Mouse (Mus musculus): Measurements from ENCODE around the gene Tm6sf1. TPM values are rescaled to one million over a fixed set of nuclear protein-coding genes. Genes with fewer than 3 reads are reported as not detected.

Tm6sf1 gene
- total RNA-seq, 1 experiment, result 2.2 TPM

GRCm38 (mm10) chr7:81843903-81844302 lies 14.9 kb upstream of the Tm6sf1 start:
- no peak overlapping the region for H3K9ac ChIP-seq (ENCODE audit: insufficient read depth, low read depth, low read length, poor library complexity, severe bottlenecking)
- no peak for TF ChIP-seq CHD2 (IDR thresholded peaks at IDR 0.05; ENCODE audit: low read depth, low read length)
- TF ChIP-seq HCFC1 (IDR thresholded peaks at IDR 0.05; ENCODE audit: borderline replicate concordance, insufficient read depth, low read length), result no peak
- no peak for TF ChIP-seq ZNF384 (IDR thresholded peaks at IDR 0.05; ENCODE audit: low read depth, low read length)
- no peak for TF ChIP-seq ZC3H11A (IDR thresholded peaks at IDR 0.05; ENCODE audit: borderline replicate concordance, low read depth, low read length)
- no peak for TF ChIP-seq MAFK (IDR thresholded peaks at IDR 0.05; ENCODE audit: insufficient read depth, low read depth, low read length)
- DNase-seq (ENCODE audit: low read depth, low spot score), result no peak
- H3K4me1 ChIP-seq (ENCODE audit: control insufficient read depth in 2 of 2, insufficient read depth in 2 of 2, low read length in 2 of 2, poor library complexity in 1 of 2), result no peaks in the 10 kb centered on the region
- no peaks in the 10 kb centered on the region for H3K36me3 ChIP-seq (ENCODE audit: control insufficient read depth, insufficient read depth, low read length, poor library complexity, severe bottlenecking)
- no peaks in the 10 kb centered on the region for H3K9me3 ChIP-seq (ENCODE audit: control insufficient read depth, insufficient read depth, low read depth, low read length)
- H3K4me3 ChIP-seq (ENCODE audit: insufficient read depth in 1 of 2, low read depth in 1 of 2, low read length in 2 of 2, poor library complexity in 1 of 2, severe bottlenecking in 1 of 2), result no peak overlapping the region
- in situ Hi-C loops (cut with MboI; ENCODE audit: low sequenced_read_pairs in 2 of 2, unreplicated experiment in 2 of 2), result no loop called here
- H3K27ac ChIP-seq (ENCODE audit: insufficient read depth, low read depth, low read length, poor library complexity, severe bottlenecking), result no peak overlapping the region

GRCm38 (mm10) chr7:81844801-81845200 lies 14.0 kb upstream of the Tm6sf1 start:
- no peak for DNase-seq (ENCODE audit: low read depth, low spot score)
- Histone ChIP-seq H3K9me3 (ENCODE audit: control insufficient read depth, insufficient read depth, low read depth, low read length) (no peaks in the 10 kb centered on the region), H3K27ac (ENCODE audit: insufficient read depth, low read depth, low read length, poor library complexity, severe bottlenecking) (no peak overlapping the region), H3K4me3 (ENCODE audit: insufficient read depth in 1 of 2, low read depth in 1 of 2, low read length in 2 of 2, poor library complexity in 1 of 2, severe bottlenecking in 1 of 2) (no peak overlapping the region), H3K36me3 (ENCODE audit: control insufficient read depth, insufficient read depth, low read length, poor library complexity, severe bottlenecking) (no peaks in the 10 kb centered on the region), H3K9ac (ENCODE audit: insufficient read depth, low read depth, low read length, poor library complexity, severe bottlenecking) (no peak overlapping the region), H3K4me1 (ENCODE audit: control insufficient read depth in 2 of 2, insufficient read depth in 2 of 2, low read length in 2 of 2, poor library complexity in 1 of 2) (no peaks in the 10 kb centered on the region)
- TF ChIP-seq ZC3H11A (IDR thresholded peaks at IDR 0.05; ENCODE audit: borderline replicate concordance, low read depth, low read length), result no peak
- TF ChIP-seq ZNF384 (IDR thresholded peaks at IDR 0.05; ENCODE audit: low read depth, low read length), result no peak
- TF ChIP-seq HCFC1 (IDR thresholded peaks at IDR 0.05; ENCODE audit: borderline replicate concordance, insufficient read depth, low read length), result no peak
- TF ChIP-seq MAFK (IDR thresholded peaks at IDR 0.05; ENCODE audit: insufficient read depth, low read depth, low read length), result no peak
- TF ChIP-seq CHD2 (IDR thresholded peaks at IDR 0.05; ENCODE audit: low read depth, low read length), result no peak
- in situ Hi-C loops (cut with MboI; ENCODE audit: low sequenced_read_pairs in 2 of 2, unreplicated experiment in 2 of 2), result no loop called here

GRCm38 (mm10) chr7:81845313-81845712 lies 13.5 kb upstream of the Tm6sf1 start:
- Histone ChIP-seq H3K4me1 (ENCODE audit: control insufficient read depth in 2 of 2, insufficient read depth in 2 of 2, low read length in 2 of 2, poor library complexity in 1 of 2) (no peaks in the 10 kb centered on the region), H3K9me3 (ENCODE audit: control insufficient read depth, insufficient read depth, low read depth, low read length) (no peaks in the 10 kb centered on the region), H3K4me3 (ENCODE audit: insufficient read depth in 1 of 2, low read depth in 1 of 2, low read length in 2 of 2, poor library complexity in 1 of 2, severe bottlenecking in 1 of 2) (no peak overlapping the region), H3K9ac (ENCODE audit: insufficient read depth, low read depth, low read length, poor library complexity, severe bottlenecking) (no peak overlapping the region), H3K27ac (ENCODE audit: insufficient read depth, low read depth, low read length, poor library complexity, severe bottlenecking) (no peak overlapping the region), H3K36me3 (ENCODE audit: control insufficient read depth, insufficient read depth, low read length, poor library complexity, severe bottlenecking) (no peaks in the 10 kb centered on the region)
- TF ChIP-seq ZNF384 (IDR thresholded peaks at IDR 0.05; ENCODE audit: low read depth, low read length), result no peak
- no peak for TF ChIP-seq MAFK (IDR thresholded peaks at IDR 0.05; ENCODE audit: insufficient read depth, low read depth, low read length)
- TF ChIP-seq ZC3H11A (IDR thresholded peaks at IDR 0.05; ENCODE audit: borderline replicate concordance, low read depth, low read length), result no peak
- TF ChIP-seq CHD2 (IDR thresholded peaks at IDR 0.05; ENCODE audit: low read depth, low read length), result no peak
- no peak for TF ChIP-seq HCFC1 (IDR thresholded peaks at IDR 0.05; ENCODE audit: borderline replicate concordance, insufficient read depth, low read length)
- DNase-seq (ENCODE audit: low read depth, low spot score), result no peak
- in situ Hi-C loops (cut with MboI; ENCODE audit: low sequenced_read_pairs in 2 of 2, unreplicated experiment in 2 of 2), result no loop called here

GRCm38 (mm10) chr7:81846008-81846407 lies 12.8 kb upstream of the Tm6sf1 start:
- no peak for DNase-seq (ENCODE audit: low read depth, low spot score)
- no peaks in the 10 kb centered on the region for H3K36me3 ChIP-seq (ENCODE audit: control insufficient read depth, insufficient read depth, low read length, poor library complexity, severe bottlenecking)
- no peak overlapping the region for H3K27ac ChIP-seq (ENCODE audit: insufficient read depth, low read depth, low read length, poor library complexity, severe bottlenecking)
- no peak overlapping the region for H3K4me3 ChIP-seq (ENCODE audit: insufficient read depth in 1 of 2, low read depth in 1 of 2, low read length in 2 of 2, poor library complexity in 1 of 2, severe bottlenecking in 1 of 2)
- TF ChIP-seq CHD2 (IDR thresholded peaks at IDR 0.05; ENCODE audit: low read depth, low read length), result no peak
- TF ChIP-seq ZC3H11A (IDR thresholded peaks at IDR 0.05; ENCODE audit: borderline replicate concordance, low read depth, low read length), result no peak
- TF ChIP-seq HCFC1 (IDR thresholded peaks at IDR 0.05; ENCODE audit: borderline replicate concordance, insufficient read depth, low read length), result no peak
- no peak for TF ChIP-seq MAFK (IDR thresholded peaks at IDR 0.05; ENCODE audit: insufficient read depth, low read depth, low read length)
- TF ChIP-seq ZNF384 (IDR thresholded peaks at IDR 0.05; ENCODE audit: low read depth, low read length), result no peak
- no peak overlapping the region for H3K9ac ChIP-seq (ENCODE audit: insufficient read depth, low read depth, low read length, poor library complexity, severe bottlenecking)
- no peaks in the 10 kb centered on the region for H3K9me3 ChIP-seq (ENCODE audit: control insufficient read depth, insufficient read depth, low read depth, low read length)
- in situ Hi-C loops (cut with MboI; ENCODE audit: low sequenced_read_pairs in 2 of 2, unreplicated experiment in 2 of 2), result no loop called here
- H3K4me1 ChIP-seq (ENCODE audit: control insufficient read depth in 2 of 2, insufficient read depth in 2 of 2, low read length in 2 of 2, poor library complexity in 1 of 2), result no peaks in the 10 kb centered on the region

GRCm38 (mm10) chr7:81847010-81847409 lies 11.8 kb upstream of the Tm6sf1 start:
- Histone ChIP-seq H3K9ac (ENCODE audit: insufficient read depth, low read depth, low read length, poor library complexity, severe bottlenecking) (no peak overlapping the region), H3K36me3 (ENCODE audit: control insufficient read depth, insufficient read depth, low read length, poor library complexity, severe bottlenecking) (no peaks in the 10 kb centered on the region), H3K4me1 (ENCODE audit: control insufficient read depth in 2 of 2, insufficient read depth in 2 of 2, low read length in 2 of 2, poor library complexity in 1 of 2) (no peaks in the 10 kb centered on the region), H3K9me3 (ENCODE audit: control insufficient read depth, insufficient read depth, low read depth, low read length) (no peaks in the 10 kb centered on the region), H3K27ac (ENCODE audit: insufficient read depth, low read depth, low read length, poor library complexity, severe bottlenecking) (no peak overlapping the region), H3K4me3 (ENCODE audit: insufficient read depth in 1 of 2, low read depth in 1 of 2, low read length in 2 of 2, poor library complexity in 1 of 2, severe bottlenecking in 1 of 2) (no peak overlapping the region)
- DNase-seq (ENCODE audit: low read depth, low spot score), result no peak
- in situ Hi-C loops (cut with MboI; ENCODE audit: low sequenced_read_pairs in 2 of 2, unreplicated experiment in 2 of 2), result no loop called here
- TF ChIP-seq ZNF384 (IDR thresholded peaks at IDR 0.05; ENCODE audit: low read depth, low read length) (no peak), CHD2 (IDR thresholded peaks at IDR 0.05; ENCODE audit: low read depth, low read length) (no peak), HCFC1 (IDR thresholded peaks at IDR 0.05; ENCODE audit: borderline replicate concordance, insufficient read depth, low read length) (no peak), MAFK (IDR thresholded peaks at IDR 0.05; ENCODE audit: insufficient read depth, low read depth, low read length) (no peak), ZC3H11A (IDR thresholded peaks at IDR 0.05; ENCODE audit: borderline replicate concordance, low read depth, low read length) (no peak)

Measured in ES-E14 (cell line).